Mouse (Mus musculus) hindbrain, postnatal 0 days (tissue): ENCODE data around the gene Ube2j2. TPM values are rescaled to one million over a fixed set of nuclear protein-coding genes. Genes with fewer than 3 reads are reported as not detected.

ENCODE experiments used
- ATAC-seq: fragments of 200-750 bp; cut with Nextera tagmentation; 2 replicates; pipeline ENCODE4 v1.8.0; 2017; ENCODE audit warnings: mild to moderate bottlenecking, moderate TSS enrichment, moderate library complexity
- DNase-seq: peaks from one replicate; pipeline ENCODE4 v3.0.0-alpha.2; 2015; ENCODE audit warnings: low spot score
- H3K27ac ChIP-seq: fragments of 300-500 bp; sonication (generic); 2 replicates; pipeline ENCODE4 v1.5.1; 2014; ENCODE audit warnings: mild to moderate bottlenecking
- H3K27me3 ChIP-seq: fragments of 300-500 bp; sonication (generic); 2 replicates; pipeline ENCODE4 v1.6.1; 2014; ENCODE audit warnings: low read length, mixed read lengths; ENCODE audit not compliant: insufficient read depth
- H3K36me3 ChIP-seq: fragments of 300-500 bp; sonication (generic); 2 replicates; pipeline ENCODE4 v1.6.1; 2014; ENCODE audit warnings: low read length, mixed read lengths; ENCODE audit not compliant: insufficient read depth
- H3K4me1 ChIP-seq: fragments of 300-500 bp; sonication (generic); 2 replicates; pipeline ENCODE4 v1.6.1; 2014; ENCODE audit warnings: antibody characterized with exemption, low read length, mixed read lengths; ENCODE audit not compliant: insufficient read depth
- H3K4me2 ChIP-seq: fragments of 300-500 bp; sonication (generic); 2 replicates; pipeline ENCODE4 v1.6.1; 2014; ENCODE audit warnings: low read depth, mild to moderate bottlenecking, low read length, moderate library complexity, mixed read lengths
- H3K4me3 ChIP-seq: fragments of 300-500 bp; sonication (generic); 2 replicates; pipeline ENCODE4 v1.5.1; 2014; ENCODE audit warnings: low read length
- H3K9ac ChIP-seq: fragments of 300-500 bp; sonication (generic); replicated peaks from 2 replicates; pipeline ENCODE4 v1.6.1; 2014; ENCODE audit warnings: mild to moderate bottlenecking, low read length, moderate library complexity, mixed read lengths
- H3K9me3 ChIP-seq: fragments of 300-500 bp; sonication (generic); 2 replicates; pipeline ENCODE4 v1.6.1; 2016; ENCODE audit warnings: low read length, mixed read lengths
- CTCF ChIP-seq: IDR thresholded peaks from 2 replicates; pipeline ENCODE4 v1.5.1; 2016; ENCODE audit warnings: antibody characterized with exemption, control low read depth, low read depth
- WGBS: fragments of 180-500 bp; shearing (Covaris S2); extraction: QIAGEN DNeasy Blood & Tissue Kit; methylation state at CpG from one replicate; pipeline ENCODE4 v1.1.7; 2014; 5-methylcytosine and 5-hydroxymethylcytosine counted together
- polyA plus RNA-seq: library from polyadenylated mRNA; unstranded; fragments of >200 nt; fragmentation: Nextera tagmentation; extraction: Ambion mirVana; gene quantifications from 2 replicates; pipeline ENCODE4 v1.2.1, GENCODE M21; 2015
- total RNA-seq: library from RNA; depleted of rRNA; stranded (reverse); fragments of >200 nt; gene quantifications from 2 replicates; pipeline ENCODE4 v1.2.3, GENCODE M21; 2014

Gene Ube2j2
- total and polyA plus RNA-seq, 2 experiments from 2014 or later = 47.5 to 126 TPM

- peak; percentile 41 for DNase-seq
- WGBS = 2% methylated on average over 42 of the region's 42 CpGs
These were observed 18.7 kb downstream of the Ube2j2 start, which contains the start of gene C1qtnf12 for GRCm38 (mm10) chr4:155962167-155962971. C1qtnf12 (plus strand) TSS chr4:155962318.

DNA sequence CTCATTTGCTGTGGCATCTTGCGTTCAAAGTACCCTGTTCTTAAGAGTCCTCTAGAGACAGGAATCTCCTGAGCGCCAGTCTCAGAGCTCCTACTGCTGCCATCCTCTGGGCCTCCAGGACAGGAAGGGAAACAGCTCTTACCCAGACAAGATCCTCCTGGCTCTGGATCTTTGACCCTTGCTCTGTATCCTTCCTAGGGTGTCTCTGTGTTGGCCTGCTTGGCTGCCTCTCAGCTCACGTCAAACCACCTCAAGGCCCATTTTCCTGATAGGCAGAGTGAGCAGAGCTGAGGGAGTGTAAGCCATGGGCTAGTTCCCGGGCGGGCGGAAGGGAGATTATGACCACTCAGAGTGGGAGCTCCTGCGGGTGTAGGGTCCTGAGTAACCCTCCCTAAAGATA, 19.5 kb downstream of the Ube2j2 start:
- DNase-seq = no peak
- Histone ChIP-seq H3K4me3 (peak overlapping the region; percentile 41), H3K4me1 (no peaks in the 10 kb centered on the region; the same call in 1 of the 2 replicates), H3K4me2 (peak overlapping the region; percentile 76), H3K9ac (peak overlapping the region; percentile 60; the same call in 1 of the 2 replicates), H3K36me3 (peaks cover 11% of the 10 kb centered on the region; the same call in 1 of the 2 replicates), H3K27ac (no peak overlapping the region), H3K9me3 (no peaks in the 10 kb centered on the region), H3K27me3 (no peaks in the 10 kb centered on the region)
- ATAC-seq = no peak
- no peak for TF ChIP-seq CTCF
- WGBS = 63% methylated on average over 7 of the region's 7 CpGs

More at GRCm38 (mm10) chr4:155962167-155962971, 18.7 kb downstream of the Ube2j2 start, which contains the start of gene C1qtnf12:
- Histone ChIP-seq H3K4me3 (peak within 1 kb of the TSS; percentile 41), H3K4me2 (peak within 1 kb of the TSS; percentile 76), H3K9me3 (no peaks in the 10 kb centered on the region), H3K4me1 (no peaks in the 10 kb centered on the region; the same call in 1 of the 2 replicates), H3K27me3 (no peaks in the 10 kb centered on the region), H3K36me3 (peaks cover 18% of the 10 kb centered on the region), H3K9ac (peak within 1 kb of the TSS; percentile 60), H3K27ac (peak within 1 kb of the TSS; percentile 60)
- ATAC-seq = peak; percentile 72
- no peak for TF ChIP-seq CTCF

DNA sequence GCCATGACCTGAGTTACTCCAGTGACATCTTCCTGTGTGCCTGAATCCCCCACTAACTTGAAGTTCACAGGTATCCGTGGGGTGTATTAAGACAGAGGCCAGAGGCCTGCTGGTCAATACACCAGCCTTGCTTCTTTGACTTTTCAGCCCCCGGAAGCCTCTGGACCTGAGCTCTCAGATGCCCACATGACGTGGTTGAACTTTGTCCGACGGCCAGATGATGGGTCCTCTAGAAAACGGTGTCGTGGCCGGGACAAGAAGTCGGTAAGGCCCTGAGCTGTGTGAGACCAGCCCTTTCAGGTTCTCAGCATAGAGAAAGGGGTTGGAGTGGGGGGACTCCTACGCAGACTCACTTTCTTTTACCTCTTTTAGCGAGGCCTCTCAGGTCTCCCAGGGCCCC, 20.8 kb downstream of the Ube2j2 start:
- Histone ChIP-seq H3K36me3 (peaks cover 5% of the 10 kb centered on the region; the same call in 1 of the 2 replicates), H3K27ac (no peak overlapping the region), H3K9ac (no peak overlapping the region), H3K9me3 (no peaks in the 10 kb centered on the region), H3K4me3 (no peak overlapping the region), H3K27me3 (no peaks in the 10 kb centered on the region), H3K4me2 (no peak overlapping the region), H3K4me1 (no peaks in the 10 kb centered on the region; the same call in 1 of the 2 replicates)
- WGBS = 94% methylated on average over 11 of the region's 11 CpGs
- DNase-seq (no peak), ATAC-seq (no peak)
- no peak for TF ChIP-seq CTCF

DNA sequence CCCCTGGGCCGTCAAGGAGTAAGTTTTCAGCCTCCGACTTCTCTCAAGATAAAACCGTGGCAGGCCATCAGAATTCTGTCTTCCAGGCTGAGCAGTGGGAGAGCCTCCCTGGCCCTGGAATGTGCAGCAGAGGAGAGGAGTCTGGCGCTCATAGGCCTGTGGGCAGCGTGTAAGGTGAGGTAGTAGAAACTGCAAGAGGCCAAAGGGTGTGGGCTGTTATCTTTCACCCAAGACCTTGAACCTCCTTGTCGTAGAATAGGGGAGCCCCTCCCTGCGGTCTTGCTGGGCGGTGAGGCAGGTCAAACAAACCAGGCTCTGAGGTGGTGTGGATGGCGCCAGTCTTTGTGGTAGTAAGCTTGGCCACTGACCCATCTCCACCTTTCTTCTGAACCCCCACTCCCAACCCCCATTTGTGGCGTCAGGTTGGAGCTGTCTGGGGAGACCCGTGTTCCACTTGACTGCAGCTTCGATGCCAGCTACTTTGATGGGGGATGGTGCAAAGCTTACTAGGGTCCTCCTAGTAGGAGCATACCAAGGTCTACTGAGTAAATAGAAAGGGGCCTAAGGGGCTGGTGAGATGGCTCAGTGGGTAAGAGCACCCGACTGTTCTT, 25.5 kb downstream of the Ube2j2 start:
- H3K9me3 ChIP-seq = no peaks in the 10 kb centered on the region
- DNase-seq (no peak), ATAC-seq (no peak)
- WGBS = 86% methylated on average over 13 of the region's 13 CpGs
- no peak overlapping the region for H3K4me3 ChIP-seq
- H3K36me3 ChIP-seq = peaks cover 5% of the 10 kb centered on the region; the same call in 1 of the 2 replicates
- no peak overlapping the region for H3K9ac ChIP-seq
- no peak overlapping the region for H3K4me2 ChIP-seq
- H3K27ac ChIP-seq = no peak overlapping the region
- no peak for TF ChIP-seq CTCF
- H3K4me1 ChIP-seq = no peaks in the 10 kb centered on the region
- no peaks in the 10 kb centered on the region for H3K27me3 ChIP-seq

DNA sequence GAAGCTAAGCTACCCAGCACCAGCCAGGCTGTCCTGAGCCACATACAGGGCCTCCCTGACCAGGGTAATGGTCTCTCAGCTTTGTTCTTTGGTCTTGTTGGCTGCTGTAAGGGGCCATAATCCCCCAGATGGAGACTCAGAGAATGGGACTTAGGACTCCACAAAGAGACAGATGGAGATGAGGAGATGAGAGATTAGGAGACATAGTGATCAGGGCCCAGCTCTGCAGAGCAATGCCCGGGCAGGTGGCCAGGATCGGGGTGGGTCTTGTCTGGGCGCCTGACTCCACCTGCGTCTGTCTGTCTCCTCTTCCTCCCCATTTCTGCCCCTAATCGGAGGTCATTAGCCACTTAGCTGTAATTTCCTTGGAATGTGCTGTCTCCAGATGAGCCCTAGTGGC, 26.7 kb downstream of the Ube2j2 start:
- no peak for TF ChIP-seq CTCF
- no peaks in the 10 kb centered on the region for H3K9me3 ChIP-seq
- WGBS = 77% methylated on average over 5 of the region's 5 CpGs
- no peaks in the 10 kb centered on the region for H3K4me1 ChIP-seq
- no peak overlapping the region for H3K27ac ChIP-seq
- DNase-seq (no peak), ATAC-seq (no peak)
- H3K9ac ChIP-seq = no peak overlapping the region
- no peaks in the 10 kb centered on the region; the same call in 1 of the 2 replicates for H3K36me3 ChIP-seq
- H3K4me3 ChIP-seq = no peak overlapping the region
- no peaks in the 10 kb centered on the region for H3K27me3 ChIP-seq
- no peak overlapping the region for H3K4me2 ChIP-seq

DNA sequence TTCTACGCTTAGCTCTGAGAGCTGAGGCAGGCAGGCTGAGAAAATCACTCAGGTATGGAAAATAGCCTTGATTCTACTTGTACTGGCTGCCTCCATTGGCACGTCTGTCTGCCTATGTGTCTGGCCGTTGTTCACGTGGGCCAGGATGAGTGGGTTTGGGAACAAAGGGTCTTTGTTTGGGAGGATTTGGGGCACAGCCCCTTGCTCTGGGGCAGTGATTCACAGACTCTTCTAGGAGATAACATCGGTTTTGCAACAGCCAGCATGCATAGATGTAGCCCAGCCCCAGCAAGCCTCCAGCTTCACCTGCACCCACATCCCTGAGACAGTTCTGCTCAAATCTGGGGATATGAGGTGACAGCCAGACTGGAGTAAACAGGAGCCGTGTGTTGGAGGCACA, 29.0 kb downstream of the Ube2j2 start:
- WGBS = 58% methylated on average over 6 of the region's 6 CpGs
- Histone ChIP-seq H3K9ac (no peak overlapping the region), H3K4me3 (no peak overlapping the region), H3K27ac (no peak overlapping the region), H3K4me1 (no peaks in the 10 kb centered on the region), H3K4me2 (no peak overlapping the region), H3K9me3 (no peaks in the 10 kb centered on the region), H3K27me3 (no peaks in the 10 kb centered on the region), H3K36me3 (no peaks in the 10 kb centered on the region)
- no peak for DNase-seq
- ATAC-seq = no peak
- TF ChIP-seq CTCF = no peak
